Mouse (Mus musculus): ENCODE data around the gene Foxj2.

Foxj2 gene

DNA sequence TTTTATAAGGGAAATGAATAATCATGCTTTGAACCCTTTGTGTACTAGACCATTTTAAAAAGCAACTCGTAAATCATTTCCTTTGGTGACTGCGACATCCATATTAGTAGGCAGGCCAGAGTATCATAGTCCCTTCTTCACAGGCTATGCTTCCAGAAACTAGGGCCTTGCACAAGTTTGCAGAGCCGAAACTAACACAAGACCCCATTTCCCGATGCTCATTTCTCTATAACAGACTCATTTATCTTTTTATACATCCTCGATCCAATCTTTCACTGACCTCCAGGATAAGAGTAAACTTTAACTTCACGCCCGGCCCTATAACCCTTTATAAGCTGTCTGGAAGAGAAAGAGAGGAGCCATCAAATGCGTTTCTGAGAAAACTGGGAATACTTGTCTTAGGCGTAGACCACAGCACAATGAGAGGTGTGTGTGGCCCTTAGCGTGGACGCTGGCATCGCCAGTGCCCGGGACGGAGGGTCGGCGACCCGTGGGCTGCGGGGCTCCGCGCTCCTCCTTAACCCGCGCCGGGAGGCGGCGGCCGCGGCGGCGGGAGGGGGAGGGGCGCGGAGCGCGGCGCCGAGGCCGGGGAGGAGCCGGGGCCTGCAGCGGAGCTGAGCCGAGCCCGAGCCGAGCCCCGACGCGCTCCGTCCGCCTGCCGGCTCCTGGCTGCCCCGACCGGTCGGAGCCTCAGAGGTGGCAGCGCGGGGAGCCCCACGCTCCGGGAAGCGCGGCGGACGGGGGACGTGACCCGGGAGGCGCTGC lies at the start of gene Foxj2:
Gene Foxj2, plus strand, starts transcription at position 609 of the 765 bp plus-strand sequence.
- DNase-seq (ENCODE audit: extremely low spot score), result peak; percentile 68

DNA sequence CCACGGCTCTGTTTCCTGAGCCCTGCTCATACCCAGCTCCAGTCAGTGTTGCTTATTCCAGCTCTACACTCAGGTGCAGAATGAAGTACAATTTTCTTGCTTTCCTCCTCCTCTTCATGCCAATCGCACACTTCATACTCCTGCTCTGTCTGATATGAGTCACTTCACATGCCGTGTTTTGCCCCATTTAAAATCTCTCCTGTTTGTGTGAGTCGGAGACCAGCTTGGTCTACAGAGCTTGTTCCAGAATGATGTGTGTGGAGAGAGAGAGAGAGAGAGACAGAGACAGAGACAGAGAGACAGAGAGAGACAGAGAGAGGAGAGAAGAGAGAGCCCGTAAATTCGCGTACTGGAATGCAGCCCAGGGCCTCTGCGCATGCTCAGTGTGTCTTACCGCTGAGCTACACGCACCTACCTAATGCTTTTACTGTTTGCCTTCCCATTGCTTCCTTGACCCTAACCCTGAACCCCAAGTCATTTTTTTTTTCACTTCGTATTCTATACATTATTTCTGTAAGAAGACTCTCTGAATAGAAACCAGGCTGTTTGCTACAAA lies 48.9 kb upstream of the Foxj2 start:
- DNase-seq (ENCODE audit: extremely low spot score), result no peak

- no peak for DNase-seq (ENCODE audit: extremely low spot score)
Measured at GRCm38 (mm10) chr6:122772701-122773100, 47.0 kb upstream of the Foxj2 start.

- no peak for DNase-seq (ENCODE audit: extremely low spot score)
Measured at GRCm38 (mm10) chr6:122774345-122774744, 45.4 kb upstream of the Foxj2 start.

- DNase-seq (ENCODE audit: extremely low spot score), result no peak
Measured at GRCm38 (mm10) chr6:122776040-122776439, 43.7 kb upstream of the Foxj2 start.

DNA sequence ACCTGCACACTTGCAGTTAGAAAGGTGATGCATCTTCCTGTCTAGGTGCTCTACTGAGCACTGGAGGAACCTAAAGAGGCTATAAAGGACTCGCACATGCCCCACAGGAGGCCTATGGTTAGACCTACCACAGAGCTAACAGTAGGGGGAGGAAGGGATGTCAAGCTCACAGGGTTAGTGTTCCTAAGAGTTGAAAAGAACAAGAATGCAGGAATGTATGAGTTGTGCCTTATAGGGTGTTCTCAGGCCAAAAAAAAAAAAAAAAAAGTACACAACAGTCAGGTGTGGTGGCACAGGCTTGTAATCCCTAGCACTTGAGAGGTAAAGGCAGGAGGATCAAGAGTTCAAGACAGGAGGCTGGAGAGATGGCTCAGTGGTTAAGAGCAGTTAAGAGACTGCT lies 39.8 kb upstream of the Foxj2 start:
- DNase-seq (ENCODE audit: extremely low spot score), result no peak

DNA sequence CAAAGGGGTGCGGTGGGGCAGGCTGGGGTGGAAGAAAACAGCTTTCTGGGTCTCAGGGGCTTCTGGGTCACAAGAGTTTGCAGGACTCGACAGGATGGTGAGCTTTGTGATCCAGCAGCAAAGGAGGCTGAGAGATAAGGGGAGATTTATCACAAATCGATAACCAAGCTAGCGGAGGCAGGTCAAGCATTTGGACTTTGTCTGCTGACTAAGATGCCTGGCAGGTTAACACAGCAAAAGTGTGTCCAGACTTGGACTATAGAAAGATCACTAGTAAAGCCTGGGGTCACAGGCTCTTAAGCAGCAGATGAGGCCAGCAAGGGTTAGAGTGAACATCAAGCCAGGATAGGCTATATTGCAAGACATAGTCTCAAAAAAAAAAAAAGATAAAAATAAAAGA lies 38.5 kb upstream of the Foxj2 start:
- DNase-seq (ENCODE audit: extremely low spot score), result no peak

- no peak for DNase-seq (ENCODE audit: extremely low spot score)
Measured at GRCm38 (mm10) chr6:122782164-122782563, 37.5 kb upstream of the Foxj2 start.

- DNase-seq (ENCODE audit: extremely low spot score), result no peak
Measured at GRCm38 (mm10) chr6:122784866-122785265, 34.8 kb upstream of the Foxj2 start.

DNA sequence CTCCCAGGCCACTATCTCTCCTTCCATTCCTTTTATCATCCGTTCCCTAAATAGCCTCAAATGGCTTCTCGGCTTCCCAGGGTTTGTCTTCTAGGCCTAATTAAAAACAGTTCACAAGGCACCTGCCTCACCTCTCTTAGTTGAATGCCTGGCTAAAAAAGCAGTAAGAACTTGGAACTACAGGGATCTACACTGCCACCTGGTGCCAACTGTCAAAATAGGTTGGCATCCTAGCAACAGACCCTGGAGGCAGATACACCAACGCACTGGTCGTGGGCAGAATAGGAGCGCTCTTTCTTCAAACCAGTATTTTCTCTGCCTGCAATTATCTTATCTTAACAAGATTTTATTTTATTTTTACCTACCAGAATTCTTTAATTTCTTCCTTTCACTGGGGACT lies 33.4 kb upstream of the Foxj2 start:
- peak; percentile 47 for DNase-seq (ENCODE audit: extremely low spot score)

DNA sequence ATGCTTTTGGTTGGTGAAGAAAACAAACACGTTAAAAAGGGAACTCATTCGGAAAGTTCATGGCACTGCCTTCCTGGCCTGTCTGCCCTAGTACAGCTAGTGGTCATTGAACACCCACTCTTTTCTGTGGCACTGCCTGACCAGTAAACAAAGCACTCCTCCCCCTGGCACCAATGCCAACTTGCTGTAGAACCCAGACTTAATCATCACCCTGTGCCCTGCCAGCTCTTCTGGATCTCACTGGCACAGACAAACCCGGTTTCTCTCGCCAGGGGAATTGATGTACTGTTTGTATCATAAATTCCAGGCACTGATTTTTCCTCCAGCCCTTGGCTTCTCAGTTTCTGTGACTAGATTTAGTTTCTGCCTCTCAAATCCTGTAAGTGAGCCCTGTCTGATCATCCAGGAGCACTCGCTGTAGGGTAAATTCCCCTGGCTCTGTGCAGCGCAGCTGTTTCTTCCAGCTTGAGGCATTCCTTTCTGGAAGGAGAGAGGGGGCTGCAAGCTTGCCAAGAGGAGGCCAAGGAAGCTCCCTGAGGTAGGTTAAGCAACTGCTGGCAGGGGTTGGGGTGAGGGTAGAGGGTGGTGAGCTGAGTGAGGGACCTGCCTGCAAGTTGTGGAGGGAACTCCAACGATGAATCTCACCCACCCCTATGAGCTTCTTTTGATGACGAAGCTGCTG lies 24.3 kb upstream of the Foxj2 start:
- DNase-seq (ENCODE audit: extremely low spot score), result no peak

GRCm38 (mm10) chr6:122800640-122801300 lies 18.9 kb upstream of the Foxj2 start:
- no peak for DNase-seq (ENCODE audit: extremely low spot score)

DNA sequence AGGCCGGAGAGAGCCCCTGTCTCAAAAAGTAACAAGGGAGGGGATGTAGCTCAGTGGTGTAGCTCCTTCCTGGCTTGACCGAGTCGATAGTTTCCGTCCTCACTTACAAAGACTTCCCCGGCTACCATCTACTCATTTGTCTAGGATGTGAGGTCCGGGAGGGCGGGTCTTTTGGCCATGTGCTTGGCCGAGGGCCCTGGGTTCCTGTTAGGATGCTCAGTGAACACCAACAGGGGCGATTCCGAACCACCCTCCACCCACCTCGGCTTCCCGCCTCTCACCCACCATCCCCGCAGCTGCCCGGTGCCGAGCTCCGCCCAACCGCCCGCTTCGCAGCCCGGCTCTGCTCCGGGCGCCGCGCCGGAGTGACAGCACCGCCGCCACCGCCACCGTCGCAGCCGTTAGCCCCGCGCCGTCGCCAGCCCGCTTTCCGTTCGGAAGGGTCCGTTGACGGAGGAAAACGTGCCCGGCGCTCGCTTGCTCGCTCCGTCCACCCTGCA lies 18.4 kb upstream of the Foxj2 start, which contains the start of gene Slc2a3:
Gene Slc2a3, minus strand, starts transcription at position 340 of the 500 bp plus-strand sequence.
- DNase-seq (ENCODE audit: extremely low spot score), result peak; percentile 75

DNA sequence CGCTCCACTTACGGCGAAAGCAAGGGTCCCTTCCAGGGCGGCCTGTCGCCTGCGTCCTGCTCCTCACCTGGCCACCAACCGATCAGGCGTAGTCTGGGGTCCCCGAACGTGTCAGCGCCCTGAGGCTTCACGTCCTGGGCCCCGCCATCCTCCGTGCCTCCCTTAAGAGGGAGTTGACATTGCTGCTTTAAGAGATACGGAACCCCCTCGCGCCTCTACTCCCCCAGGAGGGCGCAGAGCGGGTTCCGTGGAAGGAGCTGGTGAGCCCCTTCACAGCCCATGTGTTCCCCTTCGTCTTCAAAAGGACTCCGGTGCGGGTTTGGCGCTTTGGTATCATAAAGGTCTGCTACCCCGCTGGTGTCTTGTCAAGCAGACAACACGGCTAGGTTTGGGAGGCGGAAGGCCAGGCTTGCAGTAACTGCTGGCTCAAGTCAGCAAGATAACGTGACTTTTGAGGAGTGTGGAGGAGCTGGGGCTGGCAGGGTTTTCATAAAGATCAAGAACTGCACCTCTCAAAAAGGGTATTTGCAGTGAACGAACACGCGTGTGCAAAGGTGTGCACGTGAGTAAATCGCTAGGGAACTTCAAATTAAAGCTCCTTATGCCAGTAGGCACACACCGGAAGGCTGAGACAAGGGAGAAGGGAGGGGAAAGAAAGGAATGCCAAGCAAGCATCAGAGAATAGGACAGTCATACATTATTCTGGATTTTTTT lies 17.8 kb upstream of the Foxj2 start:
- DNase-seq (ENCODE audit: extremely low spot score), result no peak

DNA sequence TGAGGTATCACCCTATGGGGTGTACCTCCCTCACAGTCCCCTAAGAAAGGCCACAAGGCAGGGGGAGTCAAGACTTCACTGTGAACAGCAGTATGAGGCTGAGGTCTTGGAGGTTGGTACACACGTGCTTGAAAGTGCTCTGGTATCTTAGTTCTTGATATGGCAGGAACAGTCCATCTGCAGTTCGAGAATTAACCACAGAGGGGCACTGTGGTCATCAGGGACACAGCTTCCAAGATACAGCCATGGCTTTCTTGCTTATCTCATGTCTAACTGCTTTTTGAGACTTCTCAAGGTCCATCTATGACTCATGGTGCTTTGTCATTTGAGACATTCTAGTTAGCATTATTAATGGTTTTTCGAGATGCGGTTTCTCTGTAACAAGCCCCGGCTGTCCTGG lies 15.3 kb upstream of the Foxj2 start:
- DNase-seq (ENCODE audit: extremely low spot score), result peak; percentile 70

DNA sequence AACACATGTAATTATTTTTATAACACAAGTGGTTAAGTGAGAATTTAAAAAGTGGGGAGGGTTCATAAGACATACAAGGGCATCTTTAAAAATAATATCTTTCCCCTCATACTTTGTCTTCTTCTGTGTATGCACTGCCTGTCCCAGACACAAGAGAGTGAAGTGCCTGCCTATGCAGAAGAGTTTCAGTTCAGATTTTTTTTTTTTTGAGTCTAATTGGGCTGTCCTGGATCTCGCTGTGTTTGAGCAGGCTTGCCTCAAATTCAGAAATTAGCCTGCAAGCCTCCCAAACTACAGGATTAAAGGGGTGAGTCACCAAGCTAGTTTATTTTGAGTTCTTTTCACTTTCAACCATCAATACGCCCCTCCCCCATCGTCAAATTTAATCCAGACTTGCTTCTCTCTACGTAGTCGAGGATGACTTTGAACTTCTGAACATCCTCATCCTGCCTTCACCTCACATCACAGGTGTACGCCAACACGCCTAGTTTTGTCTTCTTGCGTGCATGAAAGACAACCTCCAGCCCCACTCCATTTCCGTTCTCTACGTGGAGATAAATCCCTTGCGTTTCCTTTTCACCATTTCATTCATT lies 9.6 kb upstream of the Foxj2 start:
- no peak for DNase-seq (ENCODE audit: extremely low spot score)

DNA sequence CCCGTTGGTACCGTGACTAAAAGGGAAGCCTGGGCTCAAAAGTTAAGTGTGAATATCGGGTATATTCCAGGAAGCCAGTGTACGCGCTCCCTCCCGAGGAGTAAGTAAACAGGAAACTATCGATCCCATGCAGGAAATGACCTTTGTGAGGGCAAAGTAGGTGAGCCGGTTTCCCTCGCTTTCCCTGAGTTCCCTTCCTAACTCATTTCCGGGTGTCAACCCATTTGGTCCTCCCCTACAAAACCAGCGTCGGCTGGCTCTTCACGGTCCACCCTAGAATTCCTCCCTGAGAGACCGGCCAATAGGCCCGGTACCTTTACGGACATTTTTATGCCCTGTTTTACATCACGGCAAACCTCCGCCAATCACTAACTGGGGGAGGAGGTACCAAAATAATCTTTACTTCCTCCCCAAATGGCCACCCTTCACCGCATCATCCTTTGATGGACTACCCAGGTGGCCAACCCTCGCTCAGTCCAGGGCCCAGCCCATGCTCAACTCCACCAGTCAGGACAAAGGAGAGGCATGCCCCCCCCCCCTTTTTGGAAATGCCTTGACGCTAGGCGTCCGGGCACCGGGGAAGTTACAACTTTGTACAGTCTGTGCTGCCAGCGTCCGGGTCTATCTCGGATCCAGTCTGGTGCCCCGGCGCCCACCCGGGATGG lies 9.0 kb upstream of the Foxj2 start:
- DNase-seq (ENCODE audit: extremely low spot score), result peak; percentile 97

GRCm38 (mm10) chr6:122811280-122811652 lies 8.4 kb upstream of the Foxj2 start:
- peak; percentile 90 for DNase-seq (ENCODE audit: extremely low spot score)

GRCm38 (mm10) chr6:122811771-122812600 lies 7.7 kb upstream of the Foxj2 start:
- DNase-seq (ENCODE audit: extremely low spot score), result peak; percentile 58

- no peak for DNase-seq (ENCODE audit: extremely low spot score)
Measured at GRCm38 (mm10) chr6:122812716-122813115, 7.0 kb upstream of the Foxj2 start.
